Mouse (Mus musculus) lung, adult 10 weeks (tissue): Measurements from ENCODE around the gene Sema5b. TPM values are rescaled to one million over a fixed set of nuclear protein-coding genes. Genes with fewer than 3 reads are reported as not detected.

Source experiments
- polyA plus RNA-seq: library from polyadenylated mRNA; stranded (reverse); fragments of 350-450 nt; fragmentation: Illumina TruSeq; extraction: RNeasy Lipid Tissue Mini Kit (QIAGEN cat#74804); gene quantifications from one replicate; pipeline ENCODE4 v1.2.3, GENCODE M21; 2014; ENCODE audit warnings: low read depth, low replicate concordance; ENCODE audit not compliant: insufficient read depth

Gene Sema5b
- polyA plus RNA-seq: 0.12 TPM

GRCm38 (mm10) chr16:35541117-35541641 is at the start of gene Sema5b:
Sema5b (plus strand) TSS chr16:35541145.

Other genes with a start within 250 kb of the Sema5b start
- 13.3 TPM for gene Sec22a, start 177.2 kb upstream of the Sema5b start, polyA plus RNA-seq
- gene Pdia5, start 50.3 kb upstream of the Sema5b start, polyA plus RNA-seq: 18.6 TPM
- gene Dirc2, start 228.2 kb downstream of the Sema5b start, polyA plus RNA-seq: 24.4 TPM
- gene Hspbap1, start 229.2 kb downstream of the Sema5b start, polyA plus RNA-seq: 6.0 TPM